In genomic region chr3:150610681-150611101, GRCm38 (mm10) we compare ENCODE assay signal across 8 mouse cellular contexts.
A peak's percentile ranks its signal among the peaks of the same experiment; 100 is the strongest.
DNase-seq lines count a peak whose midpoint lies in the region; ATAC-seq and TF ChIP-seq lines count a peak whose summit lies in the region.

No protein-coding gene starts in this region.

- no peak for TF ChIP-seq CTCF in cortical plate, adult 2 months (IDR thresholded peaks at IDR 0.05; ENCODE audit: extremely low read depth, insufficient read depth, low read length)

- 67% methylated on average over 15 of the region's 15 CpGs for WGBS in kidney, embryonic 16.5 days

- peak overlapping the region; percentile 38 for H3K4me2 ChIP-seq in kidney, embryonic 16.5 days (replicated peaks; ENCODE audit: low read depth, low read length)

- peak overlapping the region; percentile 65 for H3K27ac ChIP-seq in kidney, embryonic 16.5 days (ENCODE audit: low read length)
- H3K27ac ChIP-seq in cortical plate, adult 2 months (ENCODE audit: insufficient read depth, low read length), result no peak overlapping the region

- no peak overlapping the region for H3K9ac ChIP-seq in kidney, embryonic 16.5 days (replicated peaks; ENCODE audit: low read length)

- TF ChIP-seq POLR2A in cortical plate, adult 2 months (IDR thresholded peaks at IDR 0.05; ENCODE audit: extremely low read depth, insufficient read depth, low read length), result no peak

- H3K9me3 ChIP-seq in kidney, embryonic 16.5 days (ENCODE audit: low read length), result no peaks in the 10 kb centered on the region

- ATAC-seq in kidney, embryonic 16.5 days (ENCODE audit: low FRiP score, low TSS enrichment), result no peak; the same call in 1 of the 2 replicates

- peak overlapping the region; percentile 22; the same call in 1 of the 2 replicates for H3K4me3 ChIP-seq in kidney, embryonic 16.5 days (ENCODE audit: low read length)
- H3K4me3 ChIP-seq in cortical plate, adult 2 months (ENCODE audit: insufficient read depth, low read length), result peak overlapping the region; percentile 23; the same call in 1 of the 2 replicates

- H3K36me3 ChIP-seq in kidney, embryonic 16.5 days (ENCODE audit: insufficient read depth, low read length), result no peaks in the 10 kb centered on the region

- DNase-seq in kidney, adult 11 months, result no peak
- DNase-seq in heart, adult 18-20 months, result peak; percentile 61 to 75
- peak; percentile 5 to 58 for DNase-seq in layer of hippocampus, adult 18-20 months (ENCODE audit: low spot score in 2 of 2)
- DNase-seq in lung, adult 18-20 months, result peak; percentile 31 to 32
- peak; percentile 36 for DNase-seq in skeletal muscle tissue, adult 2 months (ENCODE audit: low read depth, low spot score)
- no peak for DNase-seq in spleen, adult 18-20 months

- H3K4me1 ChIP-seq in kidney, embryonic 16.5 days (ENCODE audit: insufficient read depth, low read length), result no peaks in the 10 kb centered on the region
- no peaks in the 10 kb centered on the region for H3K4me1 ChIP-seq in cortical plate, adult 2 months (ENCODE audit: control insufficient read depth, insufficient read depth, low read length)

- no peaks in the 10 kb centered on the region for H3K27me3 ChIP-seq in kidney, embryonic 16.5 days (ENCODE audit: insufficient read depth, low read length)

Comparison
In these comparisons a context has a peak if more than half of its experiments do, and no peak if none do; other contexts are left out.
1. DNase-seq: peak in heart, adult 18-20 months (2 of 2), layer of hippocampus, adult 18-20 months (2 of 2), lung, adult 18-20 months (2 of 2) and skeletal muscle tissue, adult 2 months (single experiment); none in kidney, adult 11 months (single experiment) and spleen, adult 18-20 months (0 of 2).